Mouse (Mus musculus): Measurements from ENCODE around the gene Fkbp4. TPM values are rescaled to one million over a fixed set of nuclear protein-coding genes. Genes with fewer than 3 reads are reported as not detected.
"Not testable (repeated sequence)": the region's sequence is repeated elsewhere in the genome, so short reads cannot be mapped to it uniquely, and the experiment has no call there.

Fkbp4 gene
- total RNA-seq, 2 experiments from 2014 or later = 368 to 372 TPM

- intact Hi-C loops (cut with DNase I) = no loop called here
Measured at GRCm38 (mm10) chr6:128408544-128409125, 29.8 kb downstream of the Fkbp4 start.

GRCm38 (mm10) chr6:128404708-128405107 is 33.8 kb downstream of the Fkbp4 start:
- DNase-seq (ENCODE audit: low spot score) = no peak
- intact Hi-C loops (cut with DNase I) = no loop called here

More at GRCm38 (mm10) chr6:128408544-128409125, 29.8 kb downstream of the Fkbp4 start:
- no peak for DNase-seq (ENCODE audit: low spot score)

GRCm38 (mm10) chr6:128399421-128400185 is 38.9 kb downstream of the Fkbp4 start:
- no peak for DNase-seq (ENCODE audit: low spot score)
- intact Hi-C loops (cut with DNase I) = no loop called here

GRCm38 (mm10) chr6:128398996-128399395 is 39.5 kb downstream of the Fkbp4 start, which contains the start of gene Nrip2:
Gene Nrip2, plus strand, starts transcription at chr6:128399296.
- no peak for DNase-seq (ENCODE audit: low spot score)
- intact Hi-C loops (cut with DNase I) = no loop called here

GRCm38 (mm10) chr6:128397574-128398261 is 40.8 kb downstream of the Fkbp4 start:
- intact Hi-C loops (cut with DNase I) = no loop called here
- no peak for DNase-seq (ENCODE audit: low spot score)

- intact Hi-C loops (cut with DNase I) = no loop called here
- DNase-seq (ENCODE audit: low spot score) = no peak
Measured at GRCm38 (mm10) chr6:128390683-128391082, 47.8 kb downstream of the Fkbp4 start.

GRCm38 (mm10) chr6:128389185-128389584 is 49.3 kb downstream of the Fkbp4 start:
- DNase-seq (ENCODE audit: low spot score) = no peak

GRCm38 (mm10) chr6:128385026-128385425 is 53.5 kb downstream of the Fkbp4 start:
- no peak for DNase-seq (ENCODE audit: low spot score)
- intact Hi-C loops (cut with DNase I) = no loop called here

More at GRCm38 (mm10) chr6:128389185-128389584, 49.3 kb downstream of the Fkbp4 start:
- intact Hi-C loops (cut with DNase I) = no loop called here

- no peak for DNase-seq (ENCODE audit: low spot score)
- intact Hi-C loops (cut with DNase I) = no loop called here
Measured at GRCm38 (mm10) chr6:128383752-128384151, 54.7 kb downstream of the Fkbp4 start.

GRCm38 (mm10) chr6:128381254-128381653 is 57.2 kb downstream of the Fkbp4 start:
- DNase-seq (ENCODE audit: low spot score) = no peak
- intact Hi-C loops (cut with DNase I) = loop anchor here (2.0 kb wide), 1 partner anchor 30 kb away; no protein-coding TSS in a partner anchor

GRCm38 (mm10) chr6:128380594-128381167 is 57.8 kb downstream of the Fkbp4 start:
- intact Hi-C loops (cut with DNase I) = loop anchor here (2.0 kb wide), 1 partner anchor 30 kb away; no protein-coding TSS in a partner anchor

More at GRCm38 (mm10) chr6:128380594-128381167, 57.8 kb downstream of the Fkbp4 start:
- DNase-seq (ENCODE audit: low spot score) = not testable (repeated sequence)

Other genes with a start within 250 kb of the Fkbp4 start
- 1 to 10 TPM; 3.7 to 4.4 TPM for gene Tead4, start 137.9 kb downstream of the Fkbp4 start, total RNA-seq (2021)
- 1 to 10 TPM; 6.7 to 8.7 TPM for gene Tulp3, start 82.8 kb downstream of the Fkbp4 start, total RNA-seq (2021)
- gene Rhno1, start 75.8 kb downstream of the Fkbp4 start, total RNA-seq (2021) = 1 to 10 TPM; 8.5 to 9.8 TPM
- gene Foxm1, start 75.7 kb downstream of the Fkbp4 start, total RNA-seq (2021) = 1 to 10 TPM; 1.5 to 1.6 TPM
- gene Tex52, start 63.2 kb downstream of the Fkbp4 start, total RNA-seq (2021) = not detected
- not detected for gene Gm44596, start 63.2 kb downstream of the Fkbp4 start, total RNA-seq (2021)
- gene Nrip2, start 39.4 kb downstream of the Fkbp4 start, total RNA-seq (2021) = 1 to 10 TPM; 1.1 to 2.4 TPM
- gene Itfg2, start 13.7 kb downstream of the Fkbp4 start, total RNA-seq (2021) = 10 to 100 TPM; 17.1 to 18.8 TPM
- 1 to 10 TPM; 1.5 to 1.7 TPM for gene Pzp, start 88.0 kb upstream of the Fkbp4 start, total RNA-seq (2021)
- not detected for gene A2ml1, start 142.9 kb upstream of the Fkbp4 start, total RNA-seq (2021)
- not detected for gene Klrb1a, start 184.9 kb upstream of the Fkbp4 start, total RNA-seq (2021)
- under 1 TPM in 1 of 2 experiments, not detected in 1; 0.56 TPM for gene Clec2h, start 223.7 kb upstream of the Fkbp4 start, total RNA-seq (2021)